Mouse (Mus musculus) cerebellum, adult 2 months (tissue): ENCODE measurements around the gene Plcxd3.

Source experiments
- CTCF ChIP-seq: fragments of 200-500 bp; IDR thresholded peaks from 2 replicates; pipeline ENCODE4 v1.5.1; 2011; ENCODE audit warnings: low read depth, mild to moderate bottlenecking, control low read depth, low read length, moderate library complexity, borderline replicate concordance; ENCODE audit not compliant: insufficient read depth
- POLR2A ChIP-seq: fragments of 200-500 bp; IDR thresholded peaks from 2 replicates; pipeline ENCODE4 v1.6.1; 2011; ENCODE audit warnings: low read length, control low read depth, borderline replicate concordance; ENCODE audit not compliant: insufficient read depth

DNA sequence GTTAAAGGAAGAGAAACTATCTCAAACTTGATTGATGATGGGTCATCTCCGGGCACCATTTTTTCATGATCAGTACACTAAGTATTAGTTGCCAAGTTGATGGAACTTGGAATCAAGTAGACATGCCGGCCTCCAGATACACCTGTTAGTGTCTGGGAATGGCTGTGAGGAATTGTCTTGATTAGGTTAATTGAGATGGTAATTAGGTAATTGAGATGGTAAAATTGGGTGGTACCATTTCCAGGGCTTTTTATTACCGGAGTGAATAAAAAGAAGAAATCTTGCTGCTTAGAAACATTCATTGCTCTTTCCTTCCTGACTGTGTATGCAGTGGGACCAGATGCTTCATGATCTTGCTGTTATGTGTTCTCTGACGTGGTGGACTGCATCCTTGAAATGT, 17.6 kb upstream of the Plcxd3 start:
- TF ChIP-seq POLR2A (no peak), CTCF (no peak)
